Mouse (Mus musculus): Measurements from ENCODE around the gene Ube4a. TPM values are rescaled to one million over a fixed set of nuclear protein-coding genes. Genes with fewer than 3 reads are reported as not detected.

The Ube4a gene
- polyA plus RNA-seq, 1 experiment from 2014 or later, result 28.4 TPM

- 0 out of 2 replicates have a peak overlapping the region, but pooled peaks have one; percentile 9 for H3K9ac ChIP-seq
Measured at GRCm38 (mm10) chr9:44878776-44879500, 86.5 kb downstream of the Ube4a start.

GRCm38 (mm10) chr9:44877686-44878085, 87.7 kb downstream of the Ube4a start:
- Histone ChIP-seq H3K9me3 (no peaks in the 10 kb centered on the region), H3K4me1 (peaks cover 40% of the 10 kb centered on the region), H3K27ac (no peak overlapping the region), H3K27me3 (replicated peaks) (no peaks in the 10 kb centered on the region), H3K36me3 (no peaks in the 10 kb centered on the region), H3K4me3 (replicated peaks) (no peak overlapping the region), H3K4me2 (no peak overlapping the region), H3K9ac (no peak overlapping the region)
- ATAC-seq (ENCODE audit: insufficient read depth, low FRiP score, low read depth), result no peak
- WGBS, result 76% methylated on average over 7 of the region's 7 CpGs

More at GRCm38 (mm10) chr9:44878776-44879500, 86.5 kb downstream of the Ube4a start:
- ATAC-seq (ENCODE audit: insufficient read depth, low FRiP score, low read depth), result no peak
- Histone ChIP-seq H3K9me3 (no peaks in the 10 kb centered on the region), H3K4me2 (peak overlapping the region; percentile 95), H3K27ac (peak overlapping the region; percentile 90), H3K27me3 (replicated peaks) (no peaks in the 10 kb centered on the region), H3K4me3 (replicated peaks) (peak overlapping the region; percentile 99), H3K36me3 (no peaks in the 10 kb centered on the region), H3K4me1 (peaks cover 37% of the 10 kb centered on the region)
- 18% methylated on average over 9 of the region's 9 CpGs for WGBS

GRCm38 (mm10) chr9:44875476-44875875, 89.9 kb downstream of the Ube4a start:
- H3K36me3 ChIP-seq, result no peaks in the 10 kb centered on the region
- H3K27ac ChIP-seq, result no peak overlapping the region
- no peaks in the 10 kb centered on the region for H3K27me3 ChIP-seq (replicated peaks)
- WGBS, result 75% methylated on average over 7 of the region's 7 CpGs
- no peak overlapping the region for H3K9ac ChIP-seq
- H3K9me3 ChIP-seq, result no peaks in the 10 kb centered on the region
- no peak overlapping the region for H3K4me2 ChIP-seq
- peaks cover 43% of the 10 kb centered on the region for H3K4me1 ChIP-seq
- no peak overlapping the region for H3K4me3 ChIP-seq (replicated peaks)
- ATAC-seq (ENCODE audit: insufficient read depth, low FRiP score, low read depth), result no peak

- Histone ChIP-seq H3K4me3 (replicated peaks) (no peak overlapping the region), H3K9ac (no peak overlapping the region), H3K4me2 (no peak overlapping the region), H3K9me3 (no peaks in the 10 kb centered on the region), H3K4me1 (peaks cover 34% of the 10 kb centered on the region), H3K27me3 (replicated peaks) (no peaks in the 10 kb centered on the region), H3K27ac (no peak overlapping the region), H3K36me3 (no peaks in the 10 kb centered on the region)
- ATAC-seq (ENCODE audit: insufficient read depth, low FRiP score, low read depth), result no peak
Measured at GRCm38 (mm10) chr9:44874198-44874597, 91.2 kb downstream of the Ube4a start.

GRCm38 (mm10) chr9:44873665-44874064, 91.7 kb downstream of the Ube4a start:
- Histone ChIP-seq H3K9me3 (no peaks in the 10 kb centered on the region), H3K9ac (no peak overlapping the region), H3K27ac (no peak overlapping the region), H3K4me3 (replicated peaks) (no peak overlapping the region), H3K36me3 (no peaks in the 10 kb centered on the region), H3K4me1 (peaks cover 29% of the 10 kb centered on the region), H3K4me2 (no peak overlapping the region), H3K27me3 (replicated peaks) (no peaks in the 10 kb centered on the region)
- WGBS, result 44% methylated on average over 5 of the region's 5 CpGs
- no peak for ATAC-seq (ENCODE audit: insufficient read depth, low FRiP score, low read depth)

Other genes with a start within 250 kb of the Ube4a start
- 24.0 and 25.4 TPM in 2 replicates for gene Phldb1, start 230.4 kb downstream of the Ube4a start, polyA plus RNA-seq (2015; fragmentation: Nextera tagmentation; extraction: Ambion mirVana)
- gene Arcn1, start 197.8 kb downstream of the Ube4a start, polyA plus RNA-seq (2015; fragmentation: Nextera tagmentation; extraction: Ambion mirVana), result 189 and 208 TPM in 2 replicates
- 84.3 and 84.4 TPM in 2 replicates for gene Ift46, start 197.7 kb downstream of the Ube4a start, polyA plus RNA-seq (2015; fragmentation: Nextera tagmentation; extraction: Ambion mirVana)
- gene Tmem25, start 166.3 kb downstream of the Ube4a start, polyA plus RNA-seq (2015; fragmentation: Nextera tagmentation; extraction: Ambion mirVana), result 3.4 and 3.8 TPM in 2 replicates
- gene Ttc36, start 162.5 kb downstream of the Ube4a start, polyA plus RNA-seq (2015; fragmentation: Nextera tagmentation; extraction: Ambion mirVana), result 2.3 and 9.4 TPM in 2 replicates
- 14.1 and 14.2 TPM in 2 replicates for gene Kmt2a, start 84.3 kb downstream of the Ube4a start, polyA plus RNA-seq (2015; fragmentation: Nextera tagmentation; extraction: Ambion mirVana)
- 757 and 776 TPM in 2 replicates for gene Atp5l, start 44.9 kb downstream of the Ube4a start, polyA plus RNA-seq (2015; fragmentation: Nextera tagmentation; extraction: Ambion mirVana)
- 0.43 and 1.0 TPM in 2 replicates for gene Cd3g, start 14.8 kb upstream of the Ube4a start, polyA plus RNA-seq (2015; fragmentation: Nextera tagmentation; extraction: Ambion mirVana)
- 0.10 TPM in 1 of 2 replicates, not detected in the other for gene Cd3d, start 16.2 kb upstream of the Ube4a start, polyA plus RNA-seq (2015; fragmentation: Nextera tagmentation; extraction: Ambion mirVana)
- 2.1 and 2.5 TPM in 2 replicates for gene Cd3e, start 44.0 kb upstream of the Ube4a start, polyA plus RNA-seq (2015; fragmentation: Nextera tagmentation; extraction: Ambion mirVana)
- 31.4 and 32.8 TPM in 2 replicates for gene Mpzl2, start 74.2 kb upstream of the Ube4a start, polyA plus RNA-seq (2015; fragmentation: Nextera tagmentation; extraction: Ambion mirVana)
- gene Mpzl3, start 89.6 kb upstream of the Ube4a start, polyA plus RNA-seq (2015; fragmentation: Nextera tagmentation; extraction: Ambion mirVana), result 6.4 and 7.8 TPM in 2 replicates
- 24.3 and 25.6 TPM in 2 replicates for gene Jaml, start 113.6 kb upstream of the Ube4a start, polyA plus RNA-seq (2015; fragmentation: Nextera tagmentation; extraction: Ambion mirVana)
- gene Scn2b, start 152.2 kb upstream of the Ube4a start, polyA plus RNA-seq (2015; fragmentation: Nextera tagmentation; extraction: Ambion mirVana), result 3.9 and 4.2 TPM in 2 replicates
- 0.27 and 0.34 TPM in 2 replicates for gene Scn4b, start 172.8 kb upstream of the Ube4a start, polyA plus RNA-seq (2015; fragmentation: Nextera tagmentation; extraction: Ambion mirVana)
- gene BC049352, start 216.4 kb upstream of the Ube4a start, polyA plus RNA-seq (2015; fragmentation: Nextera tagmentation; extraction: Ambion mirVana), result 0.23 TPM in 1 of 2 replicates, not detected in the other
- 24.2 and 26.7 TPM in 2 replicates for gene Tmprss4, start 238.5 kb upstream of the Ube4a start, polyA plus RNA-seq (2015; fragmentation: Nextera tagmentation; extraction: Ambion mirVana)